Mouse (Mus musculus): ENCODE measurements around the gene Rgl3.

Rgl3 gene

GRCm38 (mm10) chr9:21989230-21990110 is at the start of gene Rgl3:
TSS of gene Rgl3 (minus strand) at chr9:21989446.
- DNase-seq (ENCODE audit: inconsistent age in 2 of 2, low spot score in 1 of 2) = peak; percentile 87 to 95

- peak in 1 of 2 experiments; percentile 32 for DNase-seq (ENCODE audit: inconsistent age in 2 of 2, low spot score in 1 of 2)
Observed at GRCm38 (mm10) chr9:22037826-22038225, 48.6 kb upstream of the Rgl3 start.

GRCm38 (mm10) chr9:22035300-22036044 is 46.2 kb upstream of the Rgl3 start:
- DNase-seq (ENCODE audit: inconsistent age in 2 of 2, low spot score in 1 of 2) = no peak

- DNase-seq (ENCODE audit: inconsistent age in 2 of 2, low spot score in 1 of 2) = no peak
Observed at GRCm38 (mm10) chr9:22030386-22030785, 41.1 kb upstream of the Rgl3 start.

GRCm38 (mm10) chr9:22028467-22028866 is 39.2 kb upstream of the Rgl3 start:
- no peak for DNase-seq (ENCODE audit: inconsistent age in 2 of 2, low spot score in 1 of 2)

GRCm38 (mm10) chr9:22024592-22024991 is 35.3 kb upstream of the Rgl3 start:
- DNase-seq (ENCODE audit: inconsistent age in 2 of 2, low spot score in 1 of 2) = no peak

- DNase-seq (ENCODE audit: inconsistent age in 2 of 2, low spot score in 1 of 2) = no peak
Observed at GRCm38 (mm10) chr9:22017208-22017825, 28.1 kb upstream of the Rgl3 start.

GRCm38 (mm10) chr9:22016245-22016644 is 27.0 kb upstream of the Rgl3 start:
- DNase-seq (ENCODE audit: inconsistent age in 2 of 2, low spot score in 1 of 2) = no peak

GRCm38 (mm10) chr9:22012731-22013130 is 23.5 kb upstream of the Rgl3 start:
- no peak for DNase-seq (ENCODE audit: inconsistent age in 2 of 2, low spot score in 1 of 2)

- DNase-seq (ENCODE audit: inconsistent age in 2 of 2, low spot score in 1 of 2) = no peak
Observed at GRCm38 (mm10) chr9:22011055-22011454, 21.8 kb upstream of the Rgl3 start.

- DNase-seq (ENCODE audit: inconsistent age in 2 of 2, low spot score in 1 of 2) = peak in 1 of 2 experiments; percentile 18
Observed at GRCm38 (mm10) chr9:22004546-22004945, 15.3 kb upstream of the Rgl3 start.

- no peak for DNase-seq (ENCODE audit: inconsistent age in 2 of 2, low spot score in 1 of 2)
Observed at GRCm38 (mm10) chr9:22003163-22003554, 13.9 kb upstream of the Rgl3 start.

GRCm38 (mm10) chr9:22002194-22003162 is 13.2 kb upstream of the Rgl3 start, which contains the start of the genes Ccdc151 and Prkcsh:
TSS of gene Ccdc151 (minus strand) at chr9:22002634.
TSS of gene Prkcsh (plus strand) at chr9:22002806.
- DNase-seq (ENCODE audit: inconsistent age in 2 of 2, low spot score in 1 of 2) = peak; percentile 99 to 100

- no peak for DNase-seq (ENCODE audit: inconsistent age in 2 of 2, low spot score in 1 of 2)
Observed at GRCm38 (mm10) chr9:22001633-22002032, 12.4 kb upstream of the Rgl3 start.

- DNase-seq (ENCODE audit: inconsistent age in 2 of 2, low spot score in 1 of 2) = peak; percentile 53 to 89
Observed at GRCm38 (mm10) chr9:22000296-22000695, 11.1 kb upstream of the Rgl3 start.

GRCm38 (mm10) chr9:21996178-21996867 is 7.1 kb upstream of the Rgl3 start:
- no peak for DNase-seq (ENCODE audit: inconsistent age in 2 of 2, low spot score in 1 of 2)

GRCm38 (mm10) chr9:21992227-21992626 is 3.0 kb upstream of the Rgl3 start:
- peak in 1 of 2 experiments; percentile 65 for DNase-seq (ENCODE audit: inconsistent age in 2 of 2, low spot score in 1 of 2)

- DNase-seq (ENCODE audit: inconsistent age in 2 of 2, low spot score in 1 of 2) = peak; percentile 44 to 66
Observed at GRCm38 (mm10) chr9:21988421-21989101, 685 bp downstream of the Rgl3 start.
